Mouse (Mus musculus): Measurements from ENCODE around the gene Krcc1. TPM values are rescaled to one million over a fixed set of nuclear protein-coding genes. Genes with fewer than 3 reads are reported as not detected.

The Krcc1 gene
- polyA plus RNA-seq, 1 experiment from 2014 or later, result 69.2 TPM

GRCm38 (mm10) chr6:71239069-71239750, 32.3 kb upstream of the Krcc1 start:
- Histone ChIP-seq H3K27me3 (ENCODE audit: control insufficient read depth, insufficient read depth, low read length) (no peaks in the 10 kb centered on the region), H3K4me3 (ENCODE audit: low read length) (no peak overlapping the region), H3K9me3 (replicated peaks; ENCODE audit: control insufficient read depth, low read length) (no peaks in the 10 kb centered on the region; the same call in 1 of the 2 replicates), H3K9ac (ENCODE audit: low read length) (no peak overlapping the region), H3K4me2 (ENCODE audit: low read depth, low read length) (no peak overlapping the region), H3K4me1 (ENCODE audit: control insufficient read depth, insufficient read depth, low read length) (peaks cover 19% of the 10 kb centered on the region), H3K36me3 (ENCODE audit: control insufficient read depth, insufficient read depth) (peaks cover 23% of the 10 kb centered on the region), H3K27ac (ENCODE audit: low read length) (no peak overlapping the region)
- ATAC-seq (replicated peaks; ENCODE audit: extremely low read depth, insufficient read depth, low FRiP score), result no peak
- WGBS, result 90% methylated on average over 26 of the region's 26 CpGs

DNA sequence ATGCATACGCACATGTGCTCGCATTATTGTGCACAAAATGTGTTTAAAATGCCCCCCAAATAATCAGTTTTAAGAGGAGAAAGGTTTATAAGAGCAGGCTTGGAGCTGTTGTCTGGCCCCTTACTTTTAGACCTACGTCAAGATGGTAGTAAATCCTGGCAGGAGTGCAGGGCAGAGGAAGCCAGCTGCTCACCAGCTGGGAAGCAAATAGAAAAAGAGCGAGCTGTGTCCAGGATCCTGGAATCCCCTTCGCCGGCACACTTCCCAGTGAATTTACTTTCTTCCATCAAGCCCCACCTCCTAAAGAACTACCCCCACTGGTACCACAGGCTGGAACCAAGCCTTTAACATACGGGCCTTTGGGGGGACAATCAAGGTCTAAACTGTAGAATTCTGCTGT, 30.6 kb upstream of the Krcc1 start:
- Histone ChIP-seq H3K4me1 (ENCODE audit: control insufficient read depth, insufficient read depth, low read length) (peaks cover 19% of the 10 kb centered on the region), H3K27ac (ENCODE audit: low read length) (peak overlapping the region; percentile 81), H3K9ac (ENCODE audit: low read length) (no peak overlapping the region), H3K4me2 (ENCODE audit: low read depth, low read length) (peak overlapping the region; percentile 36; the same call in 1 of the 2 replicates), H3K9me3 (replicated peaks; ENCODE audit: control insufficient read depth, low read length) (no peaks in the 10 kb centered on the region; the same call in 1 of the 2 replicates), H3K4me3 (ENCODE audit: low read length) (no peak overlapping the region), H3K36me3 (ENCODE audit: control insufficient read depth, insufficient read depth) (peaks cover 23% of the 10 kb centered on the region), H3K27me3 (ENCODE audit: control insufficient read depth, insufficient read depth, low read length) (no peaks in the 10 kb centered on the region)
- WGBS, result 62% methylated on average over 7 of the region's 7 CpGs
- ATAC-seq (replicated peaks; ENCODE audit: extremely low read depth, insufficient read depth, low FRiP score), result no peak

DNA sequence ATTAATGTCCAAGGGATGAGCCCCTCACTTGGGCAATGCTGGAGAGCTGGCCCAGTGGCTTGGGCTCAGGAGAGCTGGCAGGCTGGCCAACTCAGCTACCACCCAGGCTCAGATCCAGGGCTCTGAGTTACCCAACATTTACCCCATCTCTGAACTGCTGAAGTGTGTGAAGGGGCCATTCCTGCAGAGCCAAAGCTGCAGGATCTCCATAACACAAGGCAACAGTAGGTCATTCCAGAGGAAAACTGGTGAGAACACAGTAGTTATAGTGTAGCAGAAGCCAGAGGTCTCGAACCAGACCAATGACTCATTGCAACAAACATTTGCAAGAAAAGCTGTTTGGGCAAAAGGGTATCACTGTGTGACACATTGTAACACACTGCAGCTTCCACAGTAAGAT, 28.7 kb upstream of the Krcc1 start:
- WGBS, result 79% methylated on average over 1 of the region's 1 CpGs
- H3K4me3 ChIP-seq (ENCODE audit: low read length), result no peak overlapping the region
- no peak overlapping the region for H3K9ac ChIP-seq (ENCODE audit: low read length)
- H3K4me1 ChIP-seq (ENCODE audit: control insufficient read depth, insufficient read depth, low read length), result peaks cover 19% of the 10 kb centered on the region
- no peaks in the 10 kb centered on the region for H3K27me3 ChIP-seq (ENCODE audit: control insufficient read depth, insufficient read depth, low read length)
- peaks cover 24% of the 10 kb centered on the region for H3K36me3 ChIP-seq (ENCODE audit: control insufficient read depth, insufficient read depth)
- no peak overlapping the region for H3K4me2 ChIP-seq (ENCODE audit: low read depth, low read length)
- no peak for ATAC-seq (replicated peaks; ENCODE audit: extremely low read depth, insufficient read depth, low FRiP score)
- no peak overlapping the region for H3K27ac ChIP-seq (ENCODE audit: low read length)
- H3K9me3 ChIP-seq (replicated peaks; ENCODE audit: control insufficient read depth, low read length), result no peaks in the 10 kb centered on the region; the same call in 1 of the 2 replicates

- peaks cover 23% of the 10 kb centered on the region for H3K4me1 ChIP-seq (ENCODE audit: control insufficient read depth, insufficient read depth, low read length)
- H3K4me3 ChIP-seq (ENCODE audit: low read length), result no peak overlapping the region
- ATAC-seq (replicated peaks; ENCODE audit: extremely low read depth, insufficient read depth, low FRiP score), result no peak
- no peaks in the 10 kb centered on the region for H3K27me3 ChIP-seq (ENCODE audit: control insufficient read depth, insufficient read depth, low read length)
- H3K27ac ChIP-seq (ENCODE audit: low read length), result no peak overlapping the region
- H3K4me2 ChIP-seq (ENCODE audit: low read depth, low read length), result no peak overlapping the region
- 83% methylated on average over 3 of the region's 3 CpGs for WGBS
- H3K9ac ChIP-seq (ENCODE audit: low read length), result no peak overlapping the region
- peaks cover 20% of the 10 kb centered on the region for H3K36me3 ChIP-seq (ENCODE audit: control insufficient read depth, insufficient read depth)
- H3K9me3 ChIP-seq (replicated peaks; ENCODE audit: control insufficient read depth, low read length), result no peaks in the 10 kb centered on the region; the same call in 1 of the 2 replicates
These were observed 28.2 kb upstream of the Krcc1 start for GRCm38 (mm10) chr6:71243258-71243657.

DNA sequence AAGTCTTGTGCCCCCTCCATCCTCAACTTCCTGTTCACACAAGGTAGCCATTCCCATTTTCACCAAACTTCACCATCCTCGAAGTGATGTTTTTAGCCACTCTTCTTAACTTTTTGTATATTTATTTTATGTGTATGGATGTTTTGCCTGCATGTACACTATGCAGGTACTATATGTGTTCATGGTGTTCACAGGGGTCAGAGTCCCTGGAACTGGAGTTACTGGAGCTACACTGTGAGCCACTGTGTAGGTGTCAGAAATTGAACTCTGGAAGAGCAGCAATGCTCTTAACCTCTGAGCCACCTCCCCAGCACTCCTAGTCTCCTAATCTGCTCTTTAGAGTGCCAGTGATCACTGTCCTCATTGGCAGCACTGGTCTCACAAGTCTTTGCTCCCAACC, 23.1 kb upstream of the Krcc1 start:
- no peak for ATAC-seq (replicated peaks; ENCODE audit: extremely low read depth, insufficient read depth, low FRiP score)
- Histone ChIP-seq H3K4me2 (ENCODE audit: low read depth, low read length) (no peak overlapping the region), H3K9me3 (replicated peaks; ENCODE audit: control insufficient read depth, low read length) (no peaks in the 10 kb centered on the region; the same call in 1 of the 2 replicates), H3K36me3 (ENCODE audit: control insufficient read depth, insufficient read depth) (peaks cover 10% of the 10 kb centered on the region), H3K4me1 (ENCODE audit: control insufficient read depth, insufficient read depth, low read length) (peaks cover 28% of the 10 kb centered on the region), H3K27me3 (ENCODE audit: control insufficient read depth, insufficient read depth, low read length) (no peaks in the 10 kb centered on the region), H3K27ac (ENCODE audit: low read length) (peak overlapping the region; percentile 82), H3K9ac (ENCODE audit: low read length) (peak overlapping the region; percentile 54; the same call in 1 of the 2 replicates), H3K4me3 (ENCODE audit: low read length) (no peak overlapping the region)
- 93% methylated on average over 1 of the region's 1 CpGs for WGBS

DNA sequence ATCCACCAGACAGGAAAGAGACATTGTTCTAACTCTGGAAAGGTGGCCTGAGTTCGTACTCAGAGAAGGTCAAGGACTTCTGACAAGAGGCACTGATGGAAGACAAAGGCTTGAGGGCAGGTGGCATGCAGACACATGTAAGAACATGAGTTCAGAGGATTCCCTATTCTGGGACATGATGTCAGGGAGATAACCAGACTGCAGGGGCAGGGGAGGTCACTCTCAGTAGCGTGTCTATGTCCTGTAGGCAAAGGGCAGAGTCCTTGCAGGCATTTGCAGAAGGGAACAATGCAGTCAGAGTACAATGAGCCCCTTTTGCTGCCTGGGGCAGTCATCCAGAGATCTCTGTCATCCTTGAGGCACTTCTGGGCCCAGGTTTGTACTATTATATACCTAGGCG, 21.9 kb upstream of the Krcc1 start:
- Histone ChIP-seq H3K27ac (ENCODE audit: low read length) (peak overlapping the region; percentile 82), H3K9me3 (replicated peaks; ENCODE audit: control insufficient read depth, low read length) (no peaks in the 10 kb centered on the region), H3K9ac (ENCODE audit: low read length) (no peak overlapping the region; the same call in 1 of the 2 replicates), H3K4me2 (ENCODE audit: low read depth, low read length) (no peak overlapping the region), H3K27me3 (ENCODE audit: control insufficient read depth, insufficient read depth, low read length) (no peaks in the 10 kb centered on the region), H3K4me1 (ENCODE audit: control insufficient read depth, insufficient read depth, low read length) (peaks cover 35% of the 10 kb centered on the region), H3K4me3 (ENCODE audit: low read length) (no peak overlapping the region), H3K36me3 (ENCODE audit: control insufficient read depth, insufficient read depth) (peaks cover 7% of the 10 kb centered on the region; the same call in 1 of the 2 replicates)
- ATAC-seq (replicated peaks; ENCODE audit: extremely low read depth, insufficient read depth, low FRiP score), result no peak
- WGBS, result 46% methylated on average over 3 of the region's 3 CpGs

DNA sequence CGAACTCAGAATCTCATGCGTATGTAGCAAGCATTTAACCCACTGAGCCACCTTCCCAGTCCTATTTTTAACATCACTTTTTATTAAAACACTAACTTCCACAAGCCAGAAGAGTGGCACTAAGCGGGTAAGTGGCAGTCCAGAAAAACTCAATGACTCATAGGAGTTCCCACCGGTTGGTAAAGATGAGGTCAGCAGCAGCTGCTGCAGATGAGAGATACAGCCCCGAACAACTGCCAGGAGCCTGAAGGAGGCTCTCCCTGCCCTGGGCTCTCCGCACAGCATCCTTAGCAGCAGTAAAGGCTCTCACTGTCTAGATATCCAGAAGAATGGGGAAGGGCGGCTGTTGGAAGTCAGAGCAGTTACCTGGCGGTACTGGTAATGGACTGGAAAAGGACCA, 20.5 kb upstream of the Krcc1 start:
- Histone ChIP-seq H3K4me3 (ENCODE audit: low read length) (no peak overlapping the region), H3K27me3 (ENCODE audit: control insufficient read depth, insufficient read depth, low read length) (no peaks in the 10 kb centered on the region), H3K9ac (ENCODE audit: low read length) (0 out of 2 replicates have a peak overlapping the region, but pooled peaks have one; percentile 9), H3K9me3 (replicated peaks; ENCODE audit: control insufficient read depth, low read length) (no peaks in the 10 kb centered on the region), H3K4me1 (ENCODE audit: control insufficient read depth, insufficient read depth, low read length) (peaks cover 39% of the 10 kb centered on the region), H3K4me2 (ENCODE audit: low read depth, low read length) (no peak overlapping the region), H3K27ac (ENCODE audit: low read length) (peak overlapping the region; percentile 46; the same call in 1 of the 2 replicates), H3K36me3 (ENCODE audit: control insufficient read depth, insufficient read depth) (peaks cover 8% of the 10 kb centered on the region; the same call in 1 of the 2 replicates)
- WGBS, result 50% methylated on average over 8 of the region's 8 CpGs
- no peak for ATAC-seq (replicated peaks; ENCODE audit: extremely low read depth, insufficient read depth, low FRiP score)

DNA sequence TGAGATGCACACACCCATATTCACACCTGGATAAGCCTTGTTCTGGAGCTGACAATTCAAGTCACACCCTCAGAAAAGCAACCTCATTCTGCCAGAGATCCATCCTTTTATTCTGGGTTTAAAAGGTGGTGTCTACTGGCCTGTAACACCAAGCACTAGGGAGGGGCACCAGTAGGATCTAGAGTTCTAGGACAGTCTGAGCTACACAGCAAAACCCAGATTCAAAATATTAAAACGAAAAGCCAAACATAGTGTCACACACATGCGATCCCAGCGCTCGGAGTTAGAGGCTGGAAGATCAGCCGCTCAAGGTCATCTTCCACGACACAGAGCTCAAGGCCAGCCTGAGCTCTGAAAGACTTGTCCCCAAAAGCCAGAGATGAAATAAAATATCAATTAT, 17.0 kb upstream of the Krcc1 start:
- peak overlapping the region; percentile 25 for H3K9ac ChIP-seq (ENCODE audit: low read length)
- H3K27me3 ChIP-seq (ENCODE audit: control insufficient read depth, insufficient read depth, low read length), result no peaks in the 10 kb centered on the region

DNA sequence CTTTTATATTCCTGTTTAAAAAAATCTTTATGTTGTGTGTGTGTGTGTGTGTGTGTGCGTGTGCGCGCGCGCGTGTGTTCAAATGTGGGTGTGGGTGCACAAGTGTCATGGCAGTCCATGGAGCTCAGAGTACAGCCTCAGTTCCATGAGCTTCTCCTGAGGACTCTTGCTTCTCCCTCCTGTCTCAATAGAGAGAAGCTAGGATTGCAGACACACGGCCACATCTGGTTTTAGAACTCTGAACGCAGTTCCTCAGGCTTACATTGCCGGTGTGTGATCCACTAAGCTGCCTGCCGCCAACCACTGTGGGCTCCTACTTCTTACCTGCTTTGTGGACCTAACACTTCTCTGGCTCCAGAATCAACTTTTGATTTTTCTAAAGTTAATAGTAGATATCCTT, 15.3 kb upstream of the Krcc1 start:
- Histone ChIP-seq H3K27me3 (ENCODE audit: control insufficient read depth, insufficient read depth, low read length) (no peaks in the 10 kb centered on the region), H3K4me2 (ENCODE audit: low read depth, low read length) (no peak overlapping the region), H3K9me3 (replicated peaks; ENCODE audit: control insufficient read depth, low read length) (no peaks in the 10 kb centered on the region), H3K9ac (ENCODE audit: low read length) (no peak overlapping the region), H3K4me3 (ENCODE audit: low read length) (no peak overlapping the region), H3K4me1 (ENCODE audit: control insufficient read depth, insufficient read depth, low read length) (peaks cover 26% of the 10 kb centered on the region), H3K36me3 (ENCODE audit: control insufficient read depth, insufficient read depth) (peaks cover 7% of the 10 kb centered on the region; the same call in 1 of the 2 replicates), H3K27ac (ENCODE audit: low read length) (no peak overlapping the region)
- ATAC-seq (replicated peaks; ENCODE audit: extremely low read depth, insufficient read depth, low FRiP score), result no peak
- WGBS, result 94% methylated on average over 10 of the region's 10 CpGs

More for the DNA sequence above, 17.0 kb upstream of the Krcc1 start:
- Histone ChIP-seq H3K4me3 (ENCODE audit: low read length) (no peak overlapping the region), H3K9me3 (replicated peaks; ENCODE audit: control insufficient read depth, low read length) (no peaks in the 10 kb centered on the region), H3K4me1 (ENCODE audit: control insufficient read depth, insufficient read depth, low read length) (peaks cover 37% of the 10 kb centered on the region), H3K36me3 (ENCODE audit: control insufficient read depth, insufficient read depth) (peaks cover 7% of the 10 kb centered on the region; the same call in 1 of the 2 replicates), H3K4me2 (ENCODE audit: low read depth, low read length) (peak overlapping the region; percentile 33), H3K27ac (ENCODE audit: low read length) (peak overlapping the region; percentile 26)
- no peak for ATAC-seq (replicated peaks; ENCODE audit: extremely low read depth, insufficient read depth, low FRiP score)
- 52% methylated on average over 6 of the region's 6 CpGs for WGBS
